Comparison of ENCODE assay signal across 24 mouse cellular contexts in genomic region chr1:160740650-160741049, GRCm38 (mm10). TPM values are rescaled to one million over a fixed set of nuclear protein-coding genes. Genes with fewer than 3 reads are reported as not detected.
DNase-seq lines count a peak whose midpoint lies in the region; ATAC-seq and TF ChIP-seq lines count a peak whose summit lies in the region.
"Had no signal": no experiment of that assay in that cellular context is flagged by ENCODE, and none has a peak within 500 bp of the region (broad histone marks: within the 10 kb centered on the region; RNA-seq: fewer than 3 reads in every experiment).

No protein-coding gene starts in this region.

- no peak overlapping the region for H3K4me2 ChIP-seq in liver, postnatal 0 days (ENCODE audit: low read depth, low read length)
- H3K4me2 ChIP-seq in CH12.LX (ENCODE audit: insufficient read depth, low read depth, poor library complexity, severe bottlenecking): peak overlapping the region; percentile 71
- H3K4me2 ChIP-seq: embryonic facial prominence, embryonic 13.5 days; embryonic facial prominence, embryonic 15.5 days; forebrain, embryonic 13.5 days; forebrain, embryonic 15.5 days had no signal

- H3K9ac ChIP-seq in liver, adult 2 months (ENCODE audit: low read depth, low read length): no peak overlapping the region
- no peak overlapping the region for H3K9ac ChIP-seq in liver, postnatal 0 days (replicated peaks)
- no peak overlapping the region; the same call in 1 of the 2 replicates for H3K9ac ChIP-seq in CH12.LX (ENCODE audit: insufficient read depth, low read depth)
- H3K9ac ChIP-seq: embryonic facial prominence, embryonic 13.5 days; embryonic facial prominence, embryonic 15.5 days; forebrain, embryonic 13.5 days; forebrain, embryonic 15.5 days; forebrain, postnatal 0 days had no signal

- ATAC-seq in liver, postnatal 0 days: no peak
- ATAC-seq: CD4-positive, CD25-positive, alpha-beta regulatory T cell, adult 4 months; forebrain, embryonic 13.5 days; forebrain, embryonic 15.5 days; forebrain, postnatal 0 days had no signal

- H3K4me1 ChIP-seq in liver, adult 2 months (ENCODE audit: control insufficient read depth, insufficient read depth, low read length): no peaks in the 10 kb centered on the region; the same call in 1 of the 2 replicates
- no peaks in the 10 kb centered on the region for H3K4me1 ChIP-seq in liver, postnatal 0 days (ENCODE audit: insufficient read depth)
- peaks cover 0 to 64% of the 10 kb centered on the region in 2 experiments; a peak in 2 of 4 replicates for H3K4me1 ChIP-seq in CH12.LX (ENCODE audit: control insufficient read depth in 1 of 2, insufficient read depth in 2 of 2)
- H3K4me1 ChIP-seq: embryonic facial prominence, embryonic 13.5 days; forebrain, embryonic 13.5 days; forebrain, embryonic 15.5 days had no signal

- H3K4me3 ChIP-seq in liver, adult 2 months (ENCODE audit: insufficient read depth, low read depth, low read length): no peak overlapping the region
- H3K4me3 ChIP-seq in liver, postnatal 0 days (ENCODE audit: low read depth, low read length): no peak overlapping the region
- peak overlapping the region in 1 of 3 experiments; percentile 24 for H3K4me3 ChIP-seq in CH12.LX (replicated peaks in 1 of 3; ENCODE audit: low read depth in 2 of 3, low read length in 2 of 3, poor library complexity in 1 of 3)
- H3K4me3 ChIP-seq: embryonic facial prominence, embryonic 13.5 days; embryonic facial prominence, embryonic 15.5 days; erythroblast, embryonic 14.5 days; forebrain, embryonic 13.5 days; forebrain, embryonic 15.5 days had no signal

- H3K27me3 ChIP-seq in liver, adult 2 months (ENCODE audit: control insufficient read depth, insufficient read depth, low read length): no peaks in the 10 kb centered on the region
- H3K27me3 ChIP-seq in liver, postnatal 0 days (ENCODE audit: insufficient read depth, low read length): no peaks in the 10 kb centered on the region
- H3K27me3 ChIP-seq in CH12.LX (replicated peaks): no peaks in the 10 kb centered on the region
- H3K27me3 ChIP-seq in splenic B cell, adult 2 months (ENCODE audit: control insufficient read depth, insufficient read depth, low read length, poor library complexity, severe bottlenecking): no peaks in the 10 kb centered on the region
- H3K27me3 ChIP-seq: embryonic facial prominence, embryonic 13.5 days; embryonic facial prominence, embryonic 15.5 days; forebrain, embryonic 13.5 days; forebrain, embryonic 15.5 days had no signal

- no peaks in the 10 kb centered on the region for H3K9me3 ChIP-seq in liver, postnatal 0 days (ENCODE audit: low read length)
- H3K9me3 ChIP-seq in CH12.LX (replicated peaks; ENCODE audit: low read length): no peaks in the 10 kb centered on the region
- H3K9me3 ChIP-seq: embryonic facial prominence, embryonic 13.5 days; embryonic facial prominence, embryonic 15.5 days; forebrain, embryonic 13.5 days; forebrain, embryonic 15.5 days had no signal

- no peak overlapping the region for H3K27ac ChIP-seq in liver, adult 2 months (replicated peaks; ENCODE audit: insufficient read depth, low read depth, low read length)
- H3K27ac ChIP-seq in liver, postnatal 0 days (ENCODE audit: low read depth): no peak overlapping the region
- H3K27ac ChIP-seq in CH12.LX (ENCODE audit: insufficient read depth, low read depth): no peak overlapping the region
- H3K27ac ChIP-seq: embryonic facial prominence, embryonic 13.5 days; embryonic facial prominence, embryonic 15.5 days; forebrain, embryonic 13.5 days; forebrain, embryonic 15.5 days had no signal

- no peak for TF ChIP-seq POLR2A in liver, adult 2 months (IDR thresholded peaks at IDR 0.05; ENCODE audit: extremely low read depth, insufficient read depth, low read length)
- no peak for TF ChIP-seq POLR2A in CH12.LX (IDR thresholded peaks at IDR 0.05; ENCODE audit: low read depth, low read length)

- in situ Hi-C loops in CH12.LX (cut with MboI; ENCODE audit: low pct_ligation_motif_present, low pct_unique_long_range_greater_than_20kb, low sequenced_read_pairs): loop anchor here (5.0 to 25.0 kb wide), 2 partner anchors 122 to 528 kb away; partner anchors contain the start of gene Cacybp

- peak; percentile 52 for DNase-seq in liver, adult 2 months (ENCODE audit: extremely low read depth, low read depth, low spot score)
- no peak for DNase-seq in liver, postnatal 0 days
- peak; percentile 39 for DNase-seq in CH12.LX (ENCODE audit: extremely low read depth)
- peak; percentile 19 for DNase-seq in splenic B cell, adult 2 months (ENCODE audit: low read depth, low spot score)
- DNase-seq in layer of hippocampus, adult 9-10 months (ENCODE audit: low spot score): no peak
- DNase-seq in thymus, postnatal 4 days: no peak
- DNase-seq: adrenal gland, adult 2 months; adrenal gland, postnatal 10 days; adrenal gland, postnatal 25 days; B cell, adult 2 months; cerebellum, adult 11 months; cerebellum, adult 18-20 months; cerebellum, adult 8-10 months; cerebellum, adult 9-11 months; cerebellum, postnatal 14 days; cerebellum, postnatal 36 days; embryo, embryonic 11 days; forebrain, postnatal 0 days had no signal

- H3K36me3 ChIP-seq in liver, adult 2 months (ENCODE audit: control insufficient read depth, insufficient read depth, low read length): peaks cover 5% of the 10 kb centered on the region
- peaks cover under 1% of the 10 kb centered on the region for H3K36me3 ChIP-seq in liver, postnatal 0 days (replicated peaks; ENCODE audit: insufficient read depth, low read length)
- H3K36me3 ChIP-seq in CH12.LX (replicated peaks in 1 of 2; ENCODE audit: control insufficient read depth in 1 of 2, insufficient read depth in 1 of 2, low read length in 1 of 2): peaks cover 3 to 13% of the 10 kb centered on the region in 2 experiments
- no peaks in the 10 kb centered on the region for H3K36me3 ChIP-seq in splenic B cell, adult 2 months (ENCODE audit: control insufficient read depth, insufficient read depth, low read length, poor library complexity, severe bottlenecking)
- H3K36me3 ChIP-seq: embryonic facial prominence, embryonic 13.5 days; embryonic facial prominence, embryonic 15.5 days; forebrain, embryonic 15.5 days had no signal

- TF ChIP-seq RAD21 in CH12.LX (IDR thresholded peaks at IDR 0.05; ENCODE audit: low read depth, low read length): no peak

- WGBS in liver, adult 2 months: 51% methylated on average over 2 of the region's 2 CpGs
- WGBS in liver, postnatal 0 days (ENCODE audit: insufficient replicate concordance): 60% methylated on average over 2 of the region's 2 CpGs

- no peak for TF ChIP-seq CTCF in liver, adult 2 months (IDR thresholded peaks at IDR 0.05; ENCODE audit: low read depth, low read length)
- no peak for TF ChIP-seq CTCF in liver, postnatal 0 days (IDR thresholded peaks at IDR 0.05; ENCODE audit: low read depth)
- no peak for TF ChIP-seq CTCF in CH12.LX (conservative IDR thresholded peaks at IDR 0.05 in 1 of 2, IDR thresholded peaks at IDR 0.05 in 1 of 2; ENCODE audit: low read depth in 2 of 2, low read length in 2 of 2)

- no peaks in the 10 kb centered on the region; the same call in 1 of the 2 replicates for H3K79me2 ChIP-seq in liver, adult 2 months (ENCODE audit: control insufficient read depth, insufficient read depth, low read length)
- H3K79me2 ChIP-seq in CH12.LX (replicated peaks; ENCODE audit: control insufficient read depth, extremely low read depth, insufficient read depth, poor library complexity, severe bottlenecking): peaks cover 45% of the 10 kb centered on the region

- dilution Hi-C loops in CH12.LX (cut with MboI; ENCODE audit: extremely low pct_ligation_motif_present, extremely low pct_unique_long_range_greater_than_20kb, low sequenced_read_pairs): no loop called here

- no peak for TF ChIP-seq EP300 in liver, postnatal 0 days (IDR thresholded peaks at IDR 0.05; ENCODE audit: low read depth)
- TF ChIP-seq EP300 in CH12.LX (IDR thresholded peaks at IDR 0.05; ENCODE audit: low read length): peak; percentile 55; the same call in 1 of the 2 replicates

TF ChIP-seq in CH12.LX, 34 proteins besides CTCF, POLR2A, EP300 and RAD21:
- TF ChIP-seq ZMIZ1 (IDR thresholded peaks at IDR 0.05; ENCODE audit: low read depth, low read length): no peak
- TF ChIP-seq IRF4 (IDR thresholded peaks at IDR 0.05; ENCODE audit: low read depth, low read length): no peak
- no peak for TF ChIP-seq POLR2AphosphoS2 (IDR thresholded peaks at IDR 0.05; ENCODE audit: low read depth, low read length)
- TF ChIP-seq HCFC1 (IDR thresholded peaks at IDR 0.05; ENCODE audit: low read depth, low read length): no peak
- no peak for TF ChIP-seq BHLHE40 (IDR thresholded peaks at IDR 0.05; ENCODE audit: low read depth, low read length)
- no peak for TF ChIP-seq MYC (IDR thresholded peaks at IDR 0.05; ENCODE audit: low read depth, low read length)
- no peak for TF ChIP-seq CHD2 (IDR thresholded peaks at IDR 0.05; ENCODE audit: low read length)
- TF ChIP-seq MAZ (IDR thresholded peaks at IDR 0.05; ENCODE audit: low read depth, low read length): no peak
- no peak for TF ChIP-seq JUN (IDR thresholded peaks at IDR 0.05; ENCODE audit: insufficient read depth, low read depth, low read length)
- TF ChIP-seq SMC3 (IDR thresholded peaks at IDR 0.05; ENCODE audit: low read depth, low read length): no peak
TF ChIP-seq in CH12.LX: peak in this region for 0.

RNA-seq across cellular contexts. Expression of gene Rabgap1l, which starts 52.4 kb away (rescaled TPM):
- 64.6 and 78.7 TPM in 2 replicates for total RNA-seq in liver, adult 2 months (2014; rRNA removed)
- 4.7 and 6.4 TPM in 2 replicates for polyA plus RNA-seq in liver, adult 2 months (2012; rRNA removed)
- polyA plus RNA-seq in liver, postnatal 0 days (2015; fragmentation: Nextera tagmentation; extraction: Ambion mirVana): 20.9 and 21.6 TPM in 2 replicates
- total RNA-seq in CH12.LX (2012; rRNA removed): 81.9 and 84.0 TPM in 2 replicates
- 109 and 124 TPM in 2 replicates for total RNA-seq in CH12.LX (2014; rRNA removed)
- 85.6 and 97.0 TPM in 2 replicates for polyA plus RNA-seq in CH12.LX (2012; ENCODE audit: insufficient read length, low read depth)

Comparison
In these comparisons a context has a peak if more than half of its experiments do, and no peak if none do; other contexts are left out.
1. DNase-seq: peak in liver, adult 2 months (single experiment), CH12.LX (single experiment) and splenic B cell, adult 2 months (single experiment); none in liver, postnatal 0 days (single experiment), layer of hippocampus, adult 9-10 months (single experiment) and thymus, postnatal 4 days (single experiment).